Mouse (Mus musculus) liver, adult 2 months (tissue): ENCODE results near the gene Tubgcp4. TPM values are rescaled to one million over a fixed set of nuclear protein-coding genes. Genes with fewer than 3 reads are reported as not detected.

Source experiments
- DNase-seq: peaks from one replicate; pipeline ENCODE4 v3.0.0-alpha.2; 2011; ENCODE audit warnings: low read depth, low spot score; ENCODE audit errors: extremely low read depth
- H3K27ac ChIP-seq: fragments of 200-500 bp; replicated peaks from 2 replicates; pipeline ENCODE4 v1.5.1; 2012; ENCODE audit warnings: low read depth, mild to moderate bottlenecking, control low read depth, inconsistent platforms, low read length; ENCODE audit not compliant: insufficient read depth
- H3K27me3 ChIP-seq: fragments of 200-500 bp; 2 replicates; pipeline ENCODE4 v1.6.1; 2012; ENCODE audit warnings: mild to moderate bottlenecking, moderate library complexity, low read length, inconsistent platforms; ENCODE audit not compliant: control insufficient read depth, insufficient read depth
- H3K36me3 ChIP-seq: fragments of 200-500 bp; 2 replicates; pipeline ENCODE4 v1.6.1; 2012; ENCODE audit warnings: low read length, inconsistent platforms; ENCODE audit not compliant: control insufficient read depth, insufficient read depth
- H3K4me1 ChIP-seq: fragments of 200-500 bp; 2 replicates; pipeline ENCODE4 v1.6.1; 2011; ENCODE audit warnings: low read length; ENCODE audit not compliant: control insufficient read depth, insufficient read depth
- H3K4me3 ChIP-seq: fragments of 200-500 bp; 2 replicates; pipeline ENCODE4 v1.5.1; 2011; ENCODE audit warnings: low read depth, mild to moderate bottlenecking, control low read depth, low read length, moderate library complexity; ENCODE audit not compliant: insufficient read depth
- H3K79me2 ChIP-seq: fragments of 200-500 bp; 2 replicates; pipeline ENCODE4 v1.6.1; 2012; ENCODE audit warnings: inconsistent platforms, mild to moderate bottlenecking, low read length, moderate library complexity; ENCODE audit not compliant: control insufficient read depth, insufficient read depth
- H3K9ac ChIP-seq: fragments of 200-500 bp; 2 replicates; pipeline ENCODE4 v1.6.1; 2012; ENCODE audit warnings: low read depth, mild to moderate bottlenecking, control low read depth, inconsistent platforms, low read length
- CTCF ChIP-seq: fragments of 200-500 bp; IDR thresholded peaks from 2 replicates; pipeline ENCODE4 v1.5.1; 2011; ENCODE audit warnings: low read depth, low read length, control low read depth
- POLR2A ChIP-seq: fragments of 200-500 bp; IDR thresholded peaks from 2 replicates; pipeline ENCODE4 v1.6.1; 2011; ENCODE audit warnings: low read length, control low read depth; ENCODE audit not compliant: insufficient read depth; ENCODE audit errors: extremely low read depth
- WGBS: fragments of 180-500 bp; shearing (Covaris S2); methylation state at CpG from one replicate; pipeline ENCODE4 v1.1.7; 2018; 5-methylcytosine and 5-hydroxymethylcytosine counted together
- polyA plus RNA-seq: library from polyadenylated mRNA; depleted of rRNA; stranded (reverse); fragments of >200 nt; gene quantifications from 2 replicates; pipeline ENCODE4 v1.2.3, GENCODE M21; 2012
- total RNA-seq: library from RNA; depleted of rRNA; stranded (reverse); fragments of >200 nt; gene quantifications from 2 replicates; pipeline ENCODE4 v1.2.3, GENCODE M21; 2014

Tubgcp4 gene
- total and polyA plus RNA-seq, 2 experiments = 15.9 to 20.2 TPM

GRCm38 (mm10) chr2:121214491-121214890, 44.0 kb downstream of the Tubgcp4 start:
- no peak overlapping the region for H3K27ac ChIP-seq
- WGBS = 36% methylated on average over 3 of the region's 3 CpGs
- TF ChIP-seq POLR2A = no peak
- no peak for TF ChIP-seq CTCF
- H3K4me3 ChIP-seq = no peak overlapping the region
- H3K79me2 ChIP-seq = no peaks in the 10 kb centered on the region; the same call in 1 of the 2 replicates
- no peaks in the 10 kb centered on the region for H3K27me3 ChIP-seq
- H3K9ac ChIP-seq = no peak overlapping the region
- peak; percentile 18 for DNase-seq
- H3K4me1 ChIP-seq = peaks cover 2% of the 10 kb centered on the region
- peaks cover 17% of the 10 kb centered on the region for H3K36me3 ChIP-seq

DNA sequence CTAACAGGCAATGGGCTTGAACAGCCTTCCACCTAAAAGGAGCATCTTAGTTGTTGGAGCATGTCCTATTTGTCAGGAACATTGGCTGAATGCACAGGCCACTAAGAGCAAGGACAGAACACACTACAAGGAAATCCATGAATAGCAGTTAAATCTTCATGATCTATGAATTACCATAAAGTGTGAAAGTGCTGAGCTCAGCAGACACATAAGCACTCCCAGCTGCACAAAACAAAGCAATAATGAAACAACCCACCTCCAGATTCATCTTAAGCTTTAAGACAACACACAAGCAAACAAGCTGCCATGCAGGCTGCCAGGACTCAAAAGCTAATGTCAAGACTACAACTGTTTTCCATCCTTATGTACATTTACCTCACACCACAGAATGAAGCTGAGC, 48.7 kb downstream of the Tubgcp4 start:
- TF ChIP-seq POLR2A (no peak), CTCF (no peak)
- Histone ChIP-seq H3K36me3 (peaks cover 7% of the 10 kb centered on the region; the same call in 1 of the 2 replicates), H3K27me3 (no peaks in the 10 kb centered on the region), H3K27ac (no peak overlapping the region), H3K79me2 (no peaks in the 10 kb centered on the region; the same call in 1 of the 2 replicates), H3K4me3 (no peak overlapping the region), H3K9ac (no peak overlapping the region), H3K4me1 (peaks cover 2% of the 10 kb centered on the region)
- no peak for DNase-seq

DNA sequence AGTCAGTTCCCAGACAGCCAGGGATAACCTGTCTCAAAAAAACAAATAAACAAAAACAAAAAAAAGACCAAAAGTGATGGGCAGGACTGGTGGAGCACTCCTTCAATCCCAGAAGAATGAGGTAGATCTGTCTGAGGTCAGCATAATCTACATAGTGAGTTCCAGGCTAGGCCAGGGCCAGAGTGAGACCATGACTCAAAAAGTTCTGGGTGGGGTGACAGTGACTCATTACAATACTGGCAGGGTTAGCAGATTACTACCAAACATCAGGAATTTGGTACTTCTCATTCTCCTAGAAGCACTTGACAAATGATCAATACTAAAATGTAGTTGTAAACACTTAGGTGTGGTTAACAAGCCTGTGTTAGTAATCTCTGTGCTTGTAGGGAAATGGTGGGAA, 49.5 kb downstream of the Tubgcp4 start:
- H3K79me2 ChIP-seq = no peaks in the 10 kb centered on the region; the same call in 1 of the 2 replicates
- TF ChIP-seq CTCF = no peak
- TF ChIP-seq POLR2A = no peak
- H3K4me3 ChIP-seq = no peak overlapping the region
- peaks cover 2% of the 10 kb centered on the region for H3K4me1 ChIP-seq
- no peak for DNase-seq
- H3K9ac ChIP-seq = no peak overlapping the region
- H3K27me3 ChIP-seq = no peaks in the 10 kb centered on the region
- peaks cover 7% of the 10 kb centered on the region; the same call in 1 of the 2 replicates for H3K36me3 ChIP-seq
- no peak overlapping the region for H3K27ac ChIP-seq

- Histone ChIP-seq H3K27ac (no peak overlapping the region), H3K9ac (no peak overlapping the region), H3K79me2 (no peaks in the 10 kb centered on the region), H3K4me1 (peaks cover 2% of the 10 kb centered on the region; the same call in 1 of the 2 replicates), H3K4me3 (no peak overlapping the region), H3K27me3 (no peaks in the 10 kb centered on the region), H3K36me3 (peaks cover 13% of the 10 kb centered on the region)
- no peak for DNase-seq
- WGBS = 92% methylated on average over 2 of the region's 2 CpGs
- no peak for TF ChIP-seq POLR2A
- no peak for TF ChIP-seq CTCF
Observed at GRCm38 (mm10) chr2:121223010-121223409, 52.6 kb downstream of the Tubgcp4 start.

DNA sequence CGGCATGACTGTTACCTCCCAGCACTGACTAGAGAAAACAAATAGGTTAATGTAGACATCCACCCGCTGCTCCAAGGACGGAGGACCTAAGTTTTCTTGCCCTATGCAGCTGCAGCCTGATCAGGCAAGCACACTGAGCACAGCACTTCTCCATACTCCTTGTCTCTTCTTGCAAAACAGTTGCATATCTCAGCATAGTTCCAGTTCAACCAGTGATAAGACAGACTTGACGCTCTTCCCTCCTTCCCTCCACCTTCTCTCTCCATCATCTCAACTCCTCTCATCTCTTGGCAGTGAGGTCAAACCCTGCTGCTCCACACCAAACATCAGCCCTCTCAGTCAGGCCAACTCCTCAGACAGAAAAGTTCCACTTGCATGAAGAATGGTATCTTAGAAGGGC, 57.7 kb downstream of the Tubgcp4 start:
- no peaks in the 10 kb centered on the region for H3K27me3 ChIP-seq
- no peaks in the 10 kb centered on the region for H3K79me2 ChIP-seq
- H3K4me1 ChIP-seq = no peaks in the 10 kb centered on the region
- no peak overlapping the region for H3K27ac ChIP-seq
- TF ChIP-seq CTCF (no peak), POLR2A (no peak)
- H3K4me3 ChIP-seq = no peak overlapping the region
- 96% methylated on average over 4 of the region's 4 CpGs for WGBS
- H3K36me3 ChIP-seq = peaks cover 16% of the 10 kb centered on the region
- no peak overlapping the region for H3K9ac ChIP-seq
- no peak for DNase-seq

GRCm38 (mm10) chr2:121235460-121236072, 65.1 kb downstream of the Tubgcp4 start:
- H3K36me3 ChIP-seq = peaks cover 27% of the 10 kb centered on the region
- 89% methylated on average over 8 of the region's 8 CpGs for WGBS

More at GRCm38 (mm10) chr2:121235460-121236072, 65.1 kb downstream of the Tubgcp4 start:
- Histone ChIP-seq H3K79me2 (no peaks in the 10 kb centered on the region), H3K4me3 (no peak overlapping the region), H3K27me3 (no peaks in the 10 kb centered on the region), H3K4me1 (no peaks in the 10 kb centered on the region), H3K9ac (no peak overlapping the region), H3K27ac (no peak overlapping the region)
- TF ChIP-seq POLR2A (no peak), CTCF (no peak)
- DNase-seq = no peak
